ENCODE assay signal across 8 mouse cellular contexts in genomic region chr16:23987341-23988156, GRCm38 (mm10). TPM values are rescaled to one million over a fixed set of nuclear protein-coding genes. Genes with fewer than 3 reads are reported as not detected.
DNase-seq lines count a peak whose midpoint lies in the region; ATAC-seq and TF ChIP-seq lines count a peak whose summit lies in the region.

No protein-coding gene starts in this region.

- H3K9ac ChIP-seq in forebrain, embryonic 12.5 days: peak overlapping the region; percentile 87
- peak overlapping the region; percentile 87 for H3K9ac ChIP-seq in hindbrain, postnatal 0 days (replicated peaks; ENCODE audit: low read length)
- peak overlapping the region; percentile 79 for H3K9ac ChIP-seq in liver, embryonic 15.5 days

- peaks cover 37% of the 10 kb centered on the region for H3K27me3 ChIP-seq in forebrain, embryonic 12.5 days
- H3K27me3 ChIP-seq in hindbrain, postnatal 0 days (ENCODE audit: insufficient read depth, low read length): no peaks in the 10 kb centered on the region
- peaks cover 100% of the 10 kb centered on the region for H3K27me3 ChIP-seq in liver, embryonic 15.5 days

- DNase-seq in kidney, adult 11 months: peak; percentile 40
- no peak for DNase-seq in kidney, adult 8-10 months
- peak; percentile 48 to 75 for DNase-seq in adrenal gland, postnatal 36 days
- peak; percentile 64 for DNase-seq in hindbrain, postnatal 0 days (ENCODE audit: low spot score)
- DNase-seq in ovary, postnatal 14 days (ENCODE audit: low spot score): peak; percentile 47

- 1% methylated on average over 61 of the region's 64 CpGs for WGBS in forebrain, embryonic 12.5 days
- 3% methylated on average over 64 of the region's 64 CpGs for WGBS in hindbrain, postnatal 0 days
- WGBS in liver, embryonic 15.5 days (ENCODE audit: insufficient replicate concordance): under 1% methylated on average over 64 of the region's 64 CpGs

- no peak for ATAC-seq in forebrain, embryonic 12.5 days (ENCODE audit: low FRiP score)
- no peak; the same call in 1 of the 2 replicates for ATAC-seq in hindbrain, postnatal 0 days
- ATAC-seq in liver, embryonic 15.5 days (ENCODE audit: insufficient read depth): no peak
- no peak for ATAC-seq in monocyte, adult 5-6 weeks (replicated peaks; ENCODE audit: insufficient number of reproducible peaks, low FRiP score, low TSS enrichment, poor library complexity, severe bottlenecking)

- peaks cover 55% of the 10 kb centered on the region for H3K4me1 ChIP-seq in forebrain, embryonic 12.5 days
- H3K4me1 ChIP-seq in hindbrain, postnatal 0 days (ENCODE audit: insufficient read depth, low read length): 0 out of 2 replicates have a peak, but pooled peaks cover 4% of the 10 kb centered on the region
- peaks cover 31% of the 10 kb centered on the region for H3K4me1 ChIP-seq in liver, embryonic 15.5 days (replicated peaks)

- H3K9me3 ChIP-seq in forebrain, embryonic 12.5 days: no peaks in the 10 kb centered on the region
- H3K9me3 ChIP-seq in hindbrain, postnatal 0 days (ENCODE audit: low read length): no peaks in the 10 kb centered on the region
- no peaks in the 10 kb centered on the region for H3K9me3 ChIP-seq in liver, embryonic 15.5 days (replicated peaks)

- H3K4me3 ChIP-seq in forebrain, embryonic 12.5 days (replicated peaks): peak overlapping the region; percentile 73
- H3K4me3 ChIP-seq in hindbrain, postnatal 0 days (ENCODE audit: low read length): peak overlapping the region; percentile 77
- H3K4me3 ChIP-seq in liver, embryonic 15.5 days (replicated peaks): peak overlapping the region; percentile 68

- no peaks in the 10 kb centered on the region for H3K36me3 ChIP-seq in forebrain, embryonic 12.5 days (replicated peaks)
- H3K36me3 ChIP-seq in hindbrain, postnatal 0 days (ENCODE audit: insufficient read depth, low read length): no peaks in the 10 kb centered on the region
- no peaks in the 10 kb centered on the region for H3K36me3 ChIP-seq in liver, embryonic 15.5 days (replicated peaks)

- TF ChIP-seq CTCF in hindbrain, postnatal 0 days (IDR thresholded peaks at IDR 0.05; ENCODE audit: low read depth): no peak

- peak overlapping the region; percentile 98 for H3K27ac ChIP-seq in forebrain, embryonic 12.5 days
- peak overlapping the region; percentile 99 for H3K27ac ChIP-seq in hindbrain, postnatal 0 days
- H3K27ac ChIP-seq in liver, embryonic 15.5 days (replicated peaks): peak overlapping the region; percentile 92

- H3K4me2 ChIP-seq in forebrain, embryonic 12.5 days: peak overlapping the region; percentile 95
- H3K4me2 ChIP-seq in hindbrain, postnatal 0 days (ENCODE audit: low read depth, low read length): peak overlapping the region; percentile 77
- H3K4me2 ChIP-seq in liver, embryonic 15.5 days: peak overlapping the region; percentile 91

RNA-seq across cellular contexts. Expression of gene Gm37419, which starts 0.7 kb away (rescaled TPM):
- not detected for total RNA-seq in adrenal gland, postnatal 36 days (2021)
- not detected in 2 replicates for polyA plus RNA-seq in forebrain, embryonic 12.5 days (2016; fragmentation: Nextera tagmentation; extraction: Ambion mirVana)
- not detected in 2 replicates for total RNA-seq in hindbrain, postnatal 0 days (2014; rRNA removed)
- not detected in 2 replicates for polyA plus RNA-seq in hindbrain, postnatal 0 days (2015; fragmentation: Nextera tagmentation; extraction: Ambion mirVana)
- polyA plus RNA-seq in liver, embryonic 15.5 days (2015; fragmentation: Nextera tagmentation; extraction: Ambion mirVana): not detected in 2 replicates
- not detected in 3 replicates for total RNA-seq in monocyte, adult 5-6 weeks (2017)

RNA-seq across cellular contexts. Expression of gene Bcl6, which starts 1.1 kb away (rescaled TPM):
- 10 to 100 TPM; 24.6 to 68.8 TPM for total RNA-seq in adrenal gland, postnatal 36 days (2021)
- polyA plus RNA-seq in forebrain, embryonic 12.5 days (2016; fragmentation: Nextera tagmentation; extraction: Ambion mirVana): 0.40 and 0.42 TPM in 2 replicates
- total RNA-seq in hindbrain, postnatal 0 days (2014; rRNA removed): 1.8 and 4.6 TPM in 2 replicates
- polyA plus RNA-seq in hindbrain, postnatal 0 days (2015; fragmentation: Nextera tagmentation; extraction: Ambion mirVana): 0.34 and 0.44 TPM in 2 replicates
- polyA plus RNA-seq in liver, embryonic 15.5 days (2015; fragmentation: Nextera tagmentation; extraction: Ambion mirVana): 0.25 and 0.33 TPM in 2 replicates
- total RNA-seq in monocyte, adult 5-6 weeks (2017): 74.7 to 91.8 TPM (median 83.1 TPM) in 3 replicates

RNA-seq across cellular contexts. Expression of gene Rtp2, which starts 55.4 kb away (rescaled TPM):
- not detected for total RNA-seq in adrenal gland, postnatal 36 days (2021)
- 0.29 and 0.83 TPM in 2 replicates for polyA plus RNA-seq in forebrain, embryonic 12.5 days (2016; fragmentation: Nextera tagmentation; extraction: Ambion mirVana)
- not detected in 2 replicates for total RNA-seq in hindbrain, postnatal 0 days (2014; rRNA removed)
- polyA plus RNA-seq in hindbrain, postnatal 0 days (2015; fragmentation: Nextera tagmentation; extraction: Ambion mirVana): 0.24 and 0.25 TPM in 2 replicates
- polyA plus RNA-seq in liver, embryonic 15.5 days (2015; fragmentation: Nextera tagmentation; extraction: Ambion mirVana): not detected in 2 replicates
- total RNA-seq in monocyte, adult 5-6 weeks (2017): not detected in 3 replicates

Comparison
In these comparisons a context has a peak if more than half of its experiments do, and no peak if none do; other contexts are left out.
1. DNase-seq: peak in kidney, adult 11 months (single experiment), adrenal gland, postnatal 36 days (2 of 2), hindbrain, postnatal 0 days (single experiment) and ovary, postnatal 14 days (single experiment); none in kidney, adult 8-10 months (0 of 2).
2. Peak in every context shown above with its lines, with median percentiles within 50 percentile points of each other: H3K27ac ChIP-seq, H3K4me2 ChIP-seq, H3K4me3 ChIP-seq and H3K9ac ChIP-seq.